16 mouse cellular contexts compared by ENCODE assay signal in the genomic region with DNA sequence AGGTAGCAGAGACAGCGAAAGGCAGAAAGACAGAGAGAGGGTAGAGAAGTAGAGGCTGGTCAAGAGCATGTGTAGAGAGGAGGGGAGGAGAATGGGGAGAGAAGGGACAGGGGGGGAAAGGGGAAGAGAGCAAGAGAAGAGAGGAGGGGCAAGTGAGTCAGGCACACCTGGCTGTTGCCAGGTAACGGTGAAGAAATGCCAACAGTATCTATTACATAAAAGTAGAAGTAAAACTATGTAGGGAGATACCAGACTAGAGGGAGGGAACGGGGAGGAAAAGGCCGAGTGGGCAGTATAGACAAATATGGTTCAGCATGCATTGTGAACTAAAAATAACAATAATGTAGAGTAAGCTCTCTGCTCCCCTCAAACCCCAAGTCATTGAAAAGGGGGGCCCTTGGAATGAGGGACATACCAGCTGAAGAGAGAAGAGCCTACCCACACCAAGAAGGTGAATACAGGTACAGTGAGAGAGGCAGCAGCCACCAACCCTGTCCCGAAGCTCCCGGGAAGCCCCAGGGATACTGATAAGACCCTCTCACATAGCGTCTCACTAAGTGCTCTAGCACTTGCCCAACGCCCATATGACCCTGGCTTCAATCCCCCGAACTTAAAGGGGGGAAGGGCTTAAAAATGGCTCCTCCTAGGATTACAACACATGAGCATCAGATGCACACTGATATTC.
"Had no signal": no experiment of that assay in that cellular context is flagged by ENCODE, and none has a peak within 500 bp of the region (broad histone marks: within the 10 kb centered on the region; RNA-seq: fewer than 3 reads in every experiment).

No protein-coding gene starts in this region.

- H3K36me3 ChIP-seq: kidney, embryonic 15.5 days; limb, embryonic 12.5 days; limb, embryonic 15.5 days; lung, embryonic 15.5 days; midbrain, embryonic 13.5 days had no signal

- H3K4me3 ChIP-seq: kidney, embryonic 15.5 days; limb, embryonic 12.5 days; limb, embryonic 15.5 days; lung, embryonic 15.5 days; midbrain, embryonic 13.5 days had no signal

- H3K27me3 ChIP-seq: kidney, embryonic 15.5 days; limb, embryonic 12.5 days; limb, embryonic 15.5 days; lung, embryonic 15.5 days; midbrain, embryonic 13.5 days had no signal

- H3K9me3 ChIP-seq: kidney, embryonic 15.5 days; limb, embryonic 12.5 days; limb, embryonic 15.5 days; lung, embryonic 15.5 days; midbrain, embryonic 13.5 days had no signal

- DNase-seq: kidney, adult 8-10 months; kidney, postnatal 14 days; kidney, postnatal 4 days; left cerebral cortex, postnatal 4 days; liver, postnatal 0 days; thymus, adult 2 months; thymus, postnatal 14 days; thymus, postnatal 4 days had no signal

- H3K27ac ChIP-seq: kidney, embryonic 15.5 days; limb, embryonic 12.5 days; limb, embryonic 15.5 days; liver, embryonic 14.5 days; lung, embryonic 15.5 days; macrophage; midbrain, embryonic 13.5 days; stomach, postnatal 0 days had no signal
